9 mouse cellular contexts compared by ENCODE assay signal in the genomic region with DNA sequence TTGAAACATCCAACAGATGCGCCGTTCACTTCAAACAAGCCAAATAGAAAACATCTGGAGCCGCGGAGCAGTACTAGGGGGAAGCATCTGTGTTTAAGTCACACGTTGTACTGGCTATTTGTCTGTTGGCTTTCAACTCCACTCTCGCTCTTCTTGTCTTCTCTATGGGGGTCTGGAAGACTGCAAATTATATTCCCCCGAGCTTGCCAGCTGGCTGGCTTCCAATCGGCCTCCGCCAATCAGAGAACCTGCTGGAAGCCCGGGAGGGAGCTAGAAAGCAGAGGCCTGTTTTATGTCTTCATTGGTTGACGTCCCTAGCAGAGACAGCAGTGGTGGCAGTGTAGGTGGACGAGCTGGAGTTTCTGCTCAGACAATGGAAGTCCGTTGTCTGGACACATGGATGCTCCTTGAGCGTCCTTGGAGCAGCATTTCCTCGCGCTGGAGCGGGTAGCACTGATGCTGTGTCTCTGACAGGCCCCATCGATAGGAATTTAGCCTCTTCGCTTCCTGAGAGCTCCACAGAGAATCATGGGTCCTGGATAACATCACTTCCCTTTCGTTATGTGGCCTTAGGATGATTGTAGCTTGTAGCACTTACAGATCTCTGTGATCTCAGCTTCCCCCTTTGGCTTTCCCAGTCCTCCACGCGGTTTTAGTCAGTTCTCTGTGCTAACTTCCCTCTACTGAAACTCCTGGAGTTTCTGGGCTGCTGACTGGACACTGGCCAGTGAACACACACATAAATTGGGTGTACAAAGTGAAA.
A peak's percentile ranks its signal among the peaks of the same experiment; 100 is the strongest.
DNase-seq lines count a peak whose midpoint lies in the region; ATAC-seq lines count a peak whose summit lies in the region.
"Had no signal": no experiment of that assay in that cellular context is flagged by ENCODE, and none has a peak within 500 bp of the region (broad histone marks: within the 10 kb centered on the region; RNA-seq: fewer than 3 reads in every experiment).

No protein-coding gene starts in this region.

- H3K27ac ChIP-seq in midbrain, embryonic 10.5 days (replicated peaks): no peak overlapping the region
- no peak overlapping the region for H3K27ac ChIP-seq in midbrain, embryonic 15.5 days
- H3K27ac ChIP-seq in hindbrain, embryonic 14.5 days: no peak overlapping the region
- peak overlapping the region; percentile 56; the same call in 1 of the 2 replicates for H3K27ac ChIP-seq in liver, embryonic 11.5 days (ENCODE audit: low read depth, low read length)
- peak overlapping the region; percentile 91 for H3K27ac ChIP-seq in stomach, embryonic 15.5 days

- H3K9me3 ChIP-seq in midbrain, embryonic 10.5 days (replicated peaks): no peaks in the 10 kb centered on the region
- H3K9me3 ChIP-seq in midbrain, embryonic 15.5 days: no peaks in the 10 kb centered on the region
- no peaks in the 10 kb centered on the region for H3K9me3 ChIP-seq in hindbrain, embryonic 14.5 days (ENCODE audit: control insufficient read depth, low read length)
- no peaks in the 10 kb centered on the region for H3K9me3 ChIP-seq in liver, embryonic 11.5 days (ENCODE audit: control insufficient read depth, low read length)
- H3K9me3 ChIP-seq in stomach, embryonic 15.5 days: no peaks in the 10 kb centered on the region
- H3K9me3 ChIP-seq: megakaryocyte, embryonic 14.5 days had no signal

- H3K4me3 ChIP-seq in midbrain, embryonic 10.5 days: no peak overlapping the region
- H3K4me3 ChIP-seq in midbrain, embryonic 15.5 days: no peak overlapping the region
- no peak overlapping the region for H3K4me3 ChIP-seq in hindbrain, embryonic 14.5 days (replicated peaks; ENCODE audit: low read length)
- H3K4me3 ChIP-seq in liver, embryonic 11.5 days (ENCODE audit: low read depth, low read length): no peak overlapping the region
- H3K4me3 ChIP-seq in stomach, embryonic 15.5 days (replicated peaks): no peak overlapping the region
- H3K4me3 ChIP-seq: megakaryocyte, embryonic 14.5 days had no signal

- H3K27me3 ChIP-seq in midbrain, embryonic 10.5 days (ENCODE audit: low read depth, poor library complexity, severe bottlenecking): no peaks in the 10 kb centered on the region
- no peaks in the 10 kb centered on the region for H3K27me3 ChIP-seq in midbrain, embryonic 15.5 days (replicated peaks)
- no peaks in the 10 kb centered on the region for H3K27me3 ChIP-seq in hindbrain, embryonic 14.5 days (ENCODE audit: control insufficient read depth, insufficient read depth, low read length)
- H3K27me3 ChIP-seq in liver, embryonic 11.5 days (replicated peaks; ENCODE audit: control insufficient read depth, insufficient read depth, low read length): no peaks in the 10 kb centered on the region
- H3K27me3 ChIP-seq in stomach, embryonic 15.5 days (replicated peaks): no peaks in the 10 kb centered on the region

- H3K9ac ChIP-seq in midbrain, embryonic 15.5 days: no peak overlapping the region
- H3K9ac ChIP-seq in hindbrain, embryonic 14.5 days: no peak overlapping the region
- H3K9ac ChIP-seq in liver, embryonic 11.5 days (ENCODE audit: low read depth, low read length): no peak overlapping the region
- H3K9ac ChIP-seq in stomach, embryonic 15.5 days: no peak overlapping the region

- no peak for ATAC-seq in midbrain, embryonic 15.5 days (replicated peaks)
- no peak for ATAC-seq in hindbrain, embryonic 14.5 days (ENCODE audit: low FRiP score)
- 0 out of 2 replicates have a peak, but pooled peaks have one; percentile 12 for ATAC-seq in liver, embryonic 11.5 days (replicated peaks; ENCODE audit: low FRiP score)
- peak; percentile 87; the same call in 1 of the 2 replicates for ATAC-seq in stomach, embryonic 15.5 days (ENCODE audit: insufficient read depth, low FRiP score, low read depth)

- no peaks in the 10 kb centered on the region for H3K36me3 ChIP-seq in midbrain, embryonic 10.5 days
- H3K36me3 ChIP-seq in midbrain, embryonic 15.5 days (replicated peaks): no peaks in the 10 kb centered on the region
- H3K36me3 ChIP-seq in hindbrain, embryonic 14.5 days (replicated peaks; ENCODE audit: control insufficient read depth, insufficient read depth): no peaks in the 10 kb centered on the region
- no peaks in the 10 kb centered on the region for H3K36me3 ChIP-seq in liver, embryonic 11.5 days (ENCODE audit: control insufficient read depth, insufficient read depth, low read length)
- no peaks in the 10 kb centered on the region for H3K36me3 ChIP-seq in stomach, embryonic 15.5 days

- peaks cover under 1% of the 10 kb centered on the region for H3K4me1 ChIP-seq in midbrain, embryonic 10.5 days
- no peaks in the 10 kb centered on the region for H3K4me1 ChIP-seq in midbrain, embryonic 15.5 days
- H3K4me1 ChIP-seq in hindbrain, embryonic 14.5 days (replicated peaks; ENCODE audit: control insufficient read depth, insufficient read depth, low read length): no peaks in the 10 kb centered on the region
- H3K4me1 ChIP-seq in liver, embryonic 11.5 days (replicated peaks; ENCODE audit: control insufficient read depth, insufficient read depth, low read length): peaks cover 8% of the 10 kb centered on the region
- H3K4me1 ChIP-seq in stomach, embryonic 15.5 days: peaks cover 15% of the 10 kb centered on the region; the same call in 1 of the 2 replicates

- DNase-seq in midbrain, embryonic 10.5 days (ENCODE audit: low spot score): peak; percentile 22
- peak; percentile 90 for DNase-seq in cerebellum, postnatal 10 days
- peak; percentile 54 for DNase-seq in gastrocnemius, adult 18-20 months (ENCODE audit: low spot score)
- DNase-seq in hindbrain, embryonic 14.5 days (ENCODE audit: low spot score): peak; percentile 74
- peak; percentile 47 for DNase-seq in liver, embryonic 11.5 days (ENCODE audit: low spot score)
- DNase-seq in urinary bladder, adult 18-20 months (ENCODE audit: low spot score in 2 of 2): no peak

- H3K4me2 ChIP-seq in midbrain, embryonic 15.5 days: no peak overlapping the region
- peak overlapping the region; percentile 17; the same call in 1 of the 2 replicates for H3K4me2 ChIP-seq in hindbrain, embryonic 14.5 days (replicated peaks)
- 0 out of 2 replicates have a peak overlapping the region, but pooled peaks have one; percentile 18 for H3K4me2 ChIP-seq in liver, embryonic 11.5 days
- peak overlapping the region; percentile 41 for H3K4me2 ChIP-seq in stomach, embryonic 15.5 days

- WGBS in midbrain, embryonic 10.5 days: 87% methylated on average over 22 of the region's 22 CpGs
- WGBS in midbrain, embryonic 15.5 days: 69% methylated on average over 22 of the region's 22 CpGs
- 70% methylated on average over 22 of the region's 22 CpGs for WGBS in hindbrain, embryonic 14.5 days
- WGBS in liver, embryonic 11.5 days: 65% methylated on average over 22 of the region's 22 CpGs
- 38% methylated on average over 22 of the region's 22 CpGs for WGBS in stomach, embryonic 15.5 days

Comparison
In these comparisons a context has a peak if more than half of its experiments do, and no peak if none do; other contexts are left out.
1. DNase-seq: peak in midbrain, embryonic 10.5 days (single experiment), cerebellum, postnatal 10 days (2 of 2), gastrocnemius, adult 18-20 months (single experiment), hindbrain, embryonic 14.5 days (single experiment) and liver, embryonic 11.5 days (single experiment); none in urinary bladder, adult 18-20 months (0 of 2).
2. H3K27ac ChIP-seq: peak in liver, embryonic 11.5 days (single experiment) and stomach, embryonic 15.5 days (single experiment); none in midbrain, embryonic 10.5 days (single experiment), midbrain, embryonic 15.5 days (single experiment) and hindbrain, embryonic 14.5 days (single experiment).
3. ATAC-seq: peak in liver, embryonic 11.5 days (single experiment) and stomach, embryonic 15.5 days (single experiment); none in midbrain, embryonic 15.5 days (single experiment) and hindbrain, embryonic 14.5 days (single experiment).